Mouse (Mus musculus): ENCODE data around the gene Zfand6. TPM values are rescaled to one million over a fixed set of nuclear protein-coding genes. Genes with fewer than 3 reads are reported as not detected.
A peak's percentile ranks its signal among the peaks of the same experiment; 100 is the strongest.

The Zfand6 gene
- 100 to 1,000 TPM; 117 to 122 TPM for total RNA-seq (2021)
- long read RNA-seq, experiment 1, transcript Zfand6-208 (7 exons, 2,955 nt) = major isoform, 128 of 200 reads
- long read RNA-seq, experiment 1, transcript Zfand6-202 (7 exons, 1,538 nt) = minor isoform, 20 of 200 reads
- long read RNA-seq, experiment 1, partial matches to known transcripts = 10 of 200 reads
- long read RNA-seq, experiment 1, other reads (novel, unspliced or antisense) = 40 of 200 reads
- long read RNA-seq, experiment 2, transcript Zfand6-202 (7 exons, 1,538 nt) = minor isoform, 7 of 44 reads
- long read RNA-seq, experiment 2, transcript Zfand6-208 (7 exons, 2,955 nt) = major isoform, 26 of 44 reads
- long read RNA-seq, experiment 2, partial matches to known transcripts = 3 of 44 reads
- long read RNA-seq, experiment 2, other reads (novel, unspliced or antisense) = 7 of 44 reads

DNA sequence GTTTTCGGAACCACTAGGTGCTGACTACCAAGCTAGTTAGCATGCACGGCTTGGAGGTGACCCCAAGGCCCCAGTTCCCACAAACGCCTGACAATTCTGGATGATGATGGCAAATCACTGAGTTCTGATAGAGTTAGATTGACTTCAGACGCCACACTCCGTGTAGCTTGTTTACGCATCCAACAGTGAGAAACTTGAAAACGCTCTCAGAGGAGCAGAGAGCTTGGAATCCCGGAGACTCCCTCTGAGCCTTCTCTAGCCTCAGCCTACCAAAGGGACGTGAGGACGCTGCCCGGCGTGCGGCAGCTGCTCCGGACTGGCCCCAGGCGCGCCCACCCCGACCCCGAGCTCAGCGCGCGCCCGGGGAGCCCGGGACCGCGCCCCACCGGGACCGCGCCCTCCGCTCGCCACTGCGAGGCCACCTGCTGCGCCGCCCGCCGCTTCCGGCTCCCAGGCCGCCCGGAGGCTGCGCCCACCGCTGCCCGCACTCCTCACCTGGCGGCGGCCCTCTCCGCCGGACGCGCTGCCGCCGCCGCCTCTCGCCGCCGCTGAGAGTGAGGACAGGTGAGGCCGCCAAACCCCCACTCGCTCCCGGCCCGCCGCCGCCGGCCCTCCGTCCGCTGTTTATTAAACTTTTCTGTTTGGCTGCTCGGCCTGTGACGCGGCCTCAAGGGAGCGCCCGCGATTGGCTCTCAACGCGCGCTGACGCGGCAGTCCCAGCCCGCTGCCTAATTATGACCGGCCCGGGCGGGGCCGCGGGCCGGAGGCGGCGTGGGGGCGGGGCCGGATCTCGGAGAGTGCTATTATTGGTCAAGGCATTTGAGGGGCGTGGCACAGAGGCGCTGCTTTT lies at the start of gene Zfand6:
Gene Zfand6, minus strand, starts transcription at position 709 of the 850 bp plus-strand sequence.
- peak; percentile 99 to 100 for DNase-seq

DNA sequence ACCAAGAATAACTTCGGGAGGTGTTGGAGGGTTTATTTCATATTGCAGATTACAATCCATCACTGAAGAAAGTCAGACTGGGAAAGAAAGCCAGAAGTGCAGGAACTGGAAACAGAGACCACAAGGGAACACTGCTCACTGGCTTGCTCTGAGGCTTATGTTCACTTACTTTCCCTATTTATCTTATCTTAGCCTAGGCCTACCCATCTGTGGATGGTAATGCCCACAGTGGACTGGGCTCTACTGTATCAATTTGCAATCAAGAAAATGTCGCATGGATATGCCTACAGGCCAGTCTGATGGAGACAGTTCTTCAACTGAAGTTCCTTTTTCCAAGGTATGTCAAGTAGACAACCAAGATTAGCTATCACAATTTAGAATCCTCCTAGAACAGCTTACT lies 47.0 kb upstream of the Zfand6 start:
- DNase-seq = no peak

DNA sequence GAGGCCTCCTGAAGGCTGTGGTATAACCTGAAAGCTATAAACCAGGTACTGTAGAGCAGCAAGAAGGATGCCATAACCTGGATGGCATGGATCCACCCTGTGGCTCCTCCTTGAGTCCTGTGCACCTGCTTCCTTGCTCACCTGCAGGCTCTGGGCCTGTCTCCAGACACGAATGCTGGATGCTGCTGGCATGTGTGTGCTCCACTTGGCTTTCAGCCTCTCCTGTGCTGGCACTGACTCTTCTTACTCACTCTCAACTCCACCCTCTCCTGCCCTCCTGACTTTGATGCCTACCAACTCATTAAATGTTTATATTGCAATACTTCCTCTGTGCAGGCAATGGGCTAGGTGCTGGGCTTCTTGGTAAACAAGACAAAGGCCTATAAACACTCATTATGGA lies 43.3 kb upstream of the Zfand6 start:
- DNase-seq = no peak

DNA sequence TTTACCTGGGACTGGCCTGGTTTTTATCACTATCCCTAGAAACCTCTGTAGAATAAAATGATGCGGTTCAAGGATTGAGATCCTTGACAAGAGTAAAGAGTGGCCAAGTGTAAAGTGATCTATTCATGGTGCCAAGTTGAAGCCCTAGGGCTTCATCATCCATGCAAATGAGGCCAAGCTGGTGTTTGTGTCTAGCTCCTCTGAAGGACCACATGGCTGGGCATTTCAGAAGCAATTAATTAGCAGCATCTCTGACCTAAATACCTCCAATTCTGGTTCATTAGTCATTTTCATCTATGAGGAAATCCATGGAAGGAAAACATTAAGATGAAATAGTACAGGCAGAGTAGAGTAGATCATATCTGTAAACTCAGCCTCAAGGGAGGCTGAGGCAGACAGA lies 42.3 kb upstream of the Zfand6 start:
- DNase-seq = no peak

DNA sequence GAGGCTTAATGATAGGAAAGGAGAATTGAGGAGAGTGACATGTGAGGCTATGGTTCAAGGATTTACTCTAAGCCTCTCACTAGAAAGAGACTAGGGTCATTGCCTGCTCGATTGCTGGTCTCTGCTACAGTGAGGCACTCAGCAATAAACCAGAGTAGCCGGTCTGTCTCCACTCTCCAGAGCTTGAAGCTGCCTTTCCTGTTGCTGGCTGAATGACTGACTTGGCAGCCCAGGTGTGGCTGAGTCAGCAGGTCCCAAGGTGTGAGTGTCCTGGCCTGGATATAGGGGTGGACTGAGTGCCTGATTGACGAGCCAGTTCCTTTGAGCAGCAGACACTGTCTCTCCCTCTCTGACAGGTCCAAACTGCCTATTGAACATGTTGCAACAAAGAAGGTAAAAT lies 41.3 kb upstream of the Zfand6 start:
- no peak for DNase-seq

DNA sequence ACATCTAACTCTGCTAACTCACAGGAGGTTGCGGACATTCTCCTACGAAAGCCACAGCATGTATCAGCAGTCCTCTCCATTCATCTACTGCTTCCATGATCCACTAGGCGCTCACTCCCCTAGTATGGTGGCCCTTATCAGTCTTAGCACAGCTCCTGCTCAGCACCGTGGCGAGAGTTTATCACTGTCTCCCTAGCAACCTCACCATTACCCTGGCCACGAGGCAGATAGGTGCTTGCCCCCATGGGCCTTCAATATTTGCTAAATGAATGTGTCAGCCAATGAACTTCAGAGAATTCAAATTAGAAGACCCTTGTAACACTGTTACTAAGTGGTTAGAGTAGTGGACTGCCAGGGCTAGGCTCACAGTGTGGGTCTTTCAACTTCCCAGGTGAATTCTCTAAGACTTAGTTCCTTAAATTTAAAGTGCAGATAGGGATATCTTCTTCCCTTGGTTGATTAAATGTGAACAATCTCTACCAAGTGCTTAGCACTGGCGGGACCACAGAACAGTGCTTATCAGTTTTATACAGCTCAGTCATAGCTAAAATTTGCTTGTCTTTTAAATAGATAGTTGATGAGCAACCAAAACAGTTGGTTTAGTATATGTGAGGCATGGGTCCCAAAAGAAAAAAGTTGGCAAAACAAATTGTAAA lies 33.2 kb upstream of the Zfand6 start:
- no peak for DNase-seq

DNA sequence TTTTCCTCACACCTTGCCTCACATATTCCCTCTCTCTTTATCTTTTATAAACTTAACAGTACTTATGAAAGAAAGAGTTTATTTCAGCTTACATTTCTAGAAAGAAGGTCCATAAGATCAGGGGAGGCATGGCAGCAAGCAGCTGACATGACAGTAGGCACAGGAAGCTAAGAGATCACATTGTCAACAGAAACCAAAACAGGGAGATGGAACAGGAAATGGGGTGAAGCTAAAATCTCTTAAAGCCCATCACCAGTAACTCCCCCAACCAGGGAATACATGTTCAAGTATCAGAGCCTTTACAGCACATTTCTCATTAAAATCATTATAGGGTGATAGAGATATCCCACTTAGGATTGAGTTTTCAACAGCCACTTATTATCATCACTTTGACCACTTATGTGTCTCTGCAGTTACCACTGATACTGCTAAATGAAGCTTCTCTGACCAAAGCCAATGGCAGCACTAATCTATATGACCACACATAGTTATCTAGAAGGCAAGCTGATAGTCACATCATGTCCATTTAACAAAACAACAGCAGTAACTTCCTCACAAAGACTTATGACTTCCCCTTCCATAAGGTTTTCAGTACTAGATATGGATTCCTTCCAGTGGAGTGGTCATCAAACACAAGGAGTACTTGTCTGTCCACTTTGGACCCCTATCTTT lies 20.7 kb upstream of the Zfand6 start:
- DNase-seq = no peak

DNA sequence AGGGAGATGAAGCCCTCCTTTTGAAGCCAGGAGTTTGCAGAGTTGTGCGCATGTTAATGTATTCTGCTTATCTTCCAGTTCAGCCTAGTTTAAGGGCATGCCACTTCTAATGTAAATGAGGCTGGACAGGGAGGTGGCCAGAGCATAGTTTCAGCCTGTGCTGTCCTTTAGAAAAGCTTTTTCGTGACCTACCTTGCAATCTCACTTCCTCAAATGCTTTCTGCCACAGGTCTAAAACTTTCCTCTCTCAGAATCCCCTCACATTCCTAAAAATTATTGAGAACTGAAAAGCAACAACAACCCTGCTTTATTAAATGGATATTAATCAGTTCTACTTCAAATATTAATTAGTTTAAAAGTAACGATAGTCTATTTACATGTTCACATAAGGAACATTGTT lies 17.1 kb upstream of the Zfand6 start:
- no peak for DNase-seq

DNA sequence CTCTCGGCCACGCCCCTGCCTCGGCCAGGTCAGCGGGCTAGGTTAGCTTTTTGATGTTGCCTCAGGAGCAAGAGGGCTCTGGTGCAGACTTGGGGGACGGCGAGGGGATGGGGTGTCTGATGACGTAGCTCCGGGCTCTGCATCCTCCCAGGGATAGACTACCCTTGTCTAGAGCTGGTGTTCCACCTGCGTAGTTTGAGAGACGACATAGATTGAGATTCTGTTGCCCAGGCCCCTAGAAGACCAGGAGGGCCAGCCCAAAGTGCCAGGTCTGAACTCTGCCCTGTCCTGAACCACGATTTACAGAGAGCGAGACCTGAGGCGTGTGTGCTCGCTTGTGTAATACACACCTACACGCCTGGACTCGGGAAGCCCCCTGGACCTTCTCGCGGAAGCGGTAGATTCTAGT lies 346 bp upstream of the Zfand6 start:
- no peak for DNase-seq

DNA sequence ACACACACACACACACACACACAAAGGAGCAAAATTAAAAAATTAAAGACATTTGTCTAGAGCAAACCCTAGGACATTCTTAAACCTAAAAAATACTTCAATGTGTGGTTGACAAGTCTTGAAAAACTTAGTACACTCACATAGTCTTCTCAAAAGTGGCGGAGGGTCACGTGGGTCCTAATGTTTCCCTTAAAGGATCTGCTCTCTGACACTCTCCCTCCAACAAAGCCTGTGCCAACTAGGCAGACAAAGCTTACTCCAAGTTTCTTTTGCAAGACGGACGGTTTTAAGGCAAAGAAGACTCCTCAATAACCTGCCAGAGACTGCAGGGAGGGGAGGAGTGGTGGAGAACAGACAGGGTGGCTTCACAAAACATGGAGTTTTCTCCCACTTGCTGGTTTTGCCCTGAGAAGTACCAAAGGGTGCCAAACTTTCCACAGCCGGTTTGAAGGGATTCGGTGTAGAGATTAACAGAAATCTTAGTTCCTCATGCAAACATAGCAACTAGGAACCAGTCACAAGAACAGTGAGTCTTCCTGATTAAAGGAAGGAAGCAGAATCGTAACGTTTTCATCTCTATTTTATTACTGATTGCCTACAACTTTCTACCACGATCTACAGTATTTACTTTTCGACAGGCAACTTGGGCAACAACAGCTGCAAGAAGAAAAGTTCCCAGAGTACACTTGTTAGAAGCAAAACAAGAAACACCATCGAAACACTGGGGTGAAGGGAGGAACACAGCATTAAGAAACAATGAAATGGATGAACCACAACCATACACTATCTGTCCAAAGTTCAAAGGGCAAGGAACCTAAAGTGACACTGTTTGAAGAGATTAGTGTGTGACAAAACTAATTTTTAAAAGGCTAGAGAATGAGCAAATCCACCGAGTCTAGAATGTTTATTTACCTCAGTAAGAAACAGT lies 1.8 kb downstream of the Zfand6 start:
- peak in 1 of 2 experiments; percentile 21 for DNase-seq

DNA sequence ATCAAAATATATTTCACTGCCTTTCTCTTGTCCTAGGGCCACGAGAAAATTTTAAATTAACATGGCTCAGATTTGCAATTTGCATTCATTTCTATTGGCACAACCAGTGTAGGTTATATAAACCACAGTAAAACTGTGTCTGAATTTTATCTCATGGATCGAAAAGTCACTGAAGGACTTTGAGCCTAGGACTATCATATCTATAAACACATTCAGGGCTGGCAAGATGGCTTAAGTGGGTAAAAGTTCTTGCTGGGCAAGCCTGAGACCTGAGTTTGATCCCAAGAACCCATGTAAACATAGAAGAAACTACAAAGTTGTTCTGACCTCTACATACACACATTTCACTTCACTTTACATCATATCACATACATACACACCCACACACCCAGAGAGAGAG lies 3.4 kb downstream of the Zfand6 start:
- DNase-seq = no peak

DNA sequence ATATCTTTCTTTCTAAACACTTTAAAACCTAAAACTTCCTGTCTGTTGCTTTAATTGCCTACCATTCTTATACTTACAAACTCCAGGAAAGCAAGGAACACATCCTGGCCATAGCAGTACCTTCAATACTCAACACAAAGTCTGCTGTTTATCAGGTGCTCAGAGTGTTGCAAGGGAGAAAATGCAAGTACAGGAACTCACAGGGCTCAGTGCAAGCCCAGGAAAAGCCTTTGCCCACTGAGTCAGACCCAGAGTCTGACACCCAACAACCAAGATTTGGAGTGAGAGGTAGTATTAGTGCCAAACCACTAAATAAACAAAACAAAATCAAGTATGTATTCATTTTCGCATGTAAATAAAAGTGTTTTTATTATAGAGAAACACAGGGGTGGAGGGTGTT lies 5.1 kb downstream of the Zfand6 start:
- DNase-seq = no peak

DNA sequence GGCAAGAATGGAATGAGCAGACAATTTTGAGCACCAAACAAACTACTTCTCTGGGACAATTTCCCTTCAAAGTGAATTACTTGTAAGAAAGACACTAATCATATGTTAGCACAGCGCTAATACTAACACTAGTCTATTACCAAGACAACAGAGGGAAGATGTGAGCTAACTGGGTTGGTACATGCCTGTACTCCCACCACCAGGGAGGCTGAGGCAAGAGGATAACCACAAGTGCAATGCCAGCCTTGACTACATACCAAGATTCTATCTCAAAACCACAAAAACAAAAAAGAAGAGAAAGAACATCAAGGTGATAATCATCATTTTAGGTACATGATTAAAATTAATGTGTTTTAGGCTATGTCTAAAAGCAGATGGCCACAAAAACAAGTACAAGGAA lies 8.2 kb downstream of the Zfand6 start:
- DNase-seq = no peak

DNA sequence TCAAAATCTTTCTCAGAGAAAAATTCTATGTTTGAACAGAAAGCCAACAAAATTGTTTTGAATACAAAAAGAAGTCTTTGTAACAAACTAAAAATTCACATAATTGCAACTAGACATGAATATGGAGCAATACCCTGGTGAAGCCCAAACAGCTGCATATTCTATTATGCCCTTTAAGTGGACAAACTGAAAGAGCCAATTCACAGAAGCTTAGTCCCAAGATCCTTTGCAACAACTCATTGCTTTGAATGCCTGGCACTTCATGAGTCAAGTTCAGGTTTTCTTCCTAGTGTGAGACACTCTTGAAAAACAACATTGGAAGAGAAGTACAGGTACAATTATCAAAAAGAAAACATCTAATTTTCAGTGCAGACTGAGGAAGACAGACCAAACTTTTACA lies 8.8 kb downstream of the Zfand6 start:
- DNase-seq = no peak

DNA sequence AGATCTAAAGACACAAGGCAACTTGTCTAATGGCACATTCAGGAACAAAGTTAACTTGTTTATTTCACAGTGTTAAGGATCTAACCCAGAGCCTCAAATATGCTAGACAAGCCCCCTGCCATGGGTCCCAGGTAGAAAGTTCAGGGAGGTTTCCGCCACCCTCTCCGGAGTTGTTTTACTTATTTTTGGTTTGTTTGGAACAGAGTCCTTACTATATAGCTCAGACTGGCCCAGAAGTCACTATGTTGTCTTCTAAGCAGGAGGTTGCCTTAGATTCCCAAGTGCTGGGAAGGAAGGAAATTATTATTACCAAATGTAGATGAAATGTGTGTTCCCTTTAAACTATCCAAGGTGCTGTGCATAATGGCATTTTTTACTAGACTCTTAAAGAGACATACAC lies 9.7 kb downstream of the Zfand6 start:
- DNase-seq = no peak

DNA sequence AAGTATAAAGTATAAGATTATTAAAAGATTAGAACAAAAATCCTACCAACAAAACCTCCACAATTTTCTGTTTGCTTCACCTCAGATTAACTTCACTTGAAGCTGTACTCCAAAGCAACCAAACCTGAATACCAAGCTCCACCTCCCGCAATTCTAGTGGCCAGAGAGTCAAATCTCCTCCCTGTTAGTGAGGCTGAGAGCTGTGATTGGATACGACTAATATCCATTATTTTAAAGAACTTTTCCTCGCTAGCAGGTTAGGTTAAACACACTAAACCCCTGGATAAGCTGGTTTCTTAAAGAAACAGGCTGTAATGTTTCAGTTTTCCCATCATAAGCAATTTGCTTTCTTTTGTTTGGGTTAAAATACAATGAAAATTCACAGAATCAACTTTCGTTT lies 10.5 kb downstream of the Zfand6 start:
- peak; percentile 79 to 82 for DNase-seq

DNA sequence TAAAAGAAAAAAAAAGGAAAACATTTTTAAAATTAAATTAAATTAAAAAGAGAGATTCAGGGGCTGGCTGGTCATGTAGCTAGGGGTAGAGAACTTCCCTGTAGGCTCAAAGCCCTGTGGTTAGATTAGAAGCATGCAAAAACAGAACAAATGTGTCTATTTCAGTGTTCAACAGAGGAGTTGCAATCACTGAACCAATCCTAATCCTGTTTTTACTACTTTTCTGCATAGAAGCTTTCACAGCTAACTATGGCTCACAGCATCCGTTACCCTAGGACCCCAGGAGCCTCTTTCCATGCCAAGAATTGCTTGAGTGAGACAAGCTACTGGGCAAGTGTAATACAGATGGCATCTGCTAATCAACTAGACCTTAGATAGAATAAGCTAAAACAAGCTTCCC lies 16.7 kb downstream of the Zfand6 start:
- DNase-seq = no peak

DNA sequence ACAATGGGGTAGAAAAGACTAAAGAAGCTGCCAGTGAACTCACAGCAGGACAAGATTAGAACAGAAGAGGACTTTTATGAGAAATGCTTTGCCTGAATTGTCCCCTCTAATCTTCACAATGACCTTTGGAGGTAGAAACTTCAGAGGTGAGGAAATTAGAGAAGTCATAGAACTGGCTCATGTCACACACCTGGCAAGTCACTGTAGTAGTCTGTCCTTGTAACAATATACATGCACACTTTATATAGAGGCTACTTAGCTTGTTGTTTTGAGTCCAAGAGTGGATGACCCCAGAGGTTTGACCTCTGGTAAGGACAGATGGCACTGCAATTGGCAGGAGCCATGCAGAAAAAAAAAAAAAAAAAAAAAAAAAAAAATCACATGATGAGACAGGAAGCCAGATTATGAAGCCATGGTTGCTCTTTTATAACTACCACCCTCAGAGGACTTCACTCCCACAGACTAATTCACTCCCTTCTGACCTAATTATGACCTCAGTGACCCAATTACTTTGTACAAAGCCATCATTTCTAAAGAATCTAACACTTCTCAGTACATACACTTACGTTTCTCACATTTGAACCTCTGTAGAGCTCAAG lies 20.1 kb downstream of the Zfand6 start:
- DNase-seq = no peak

DNA sequence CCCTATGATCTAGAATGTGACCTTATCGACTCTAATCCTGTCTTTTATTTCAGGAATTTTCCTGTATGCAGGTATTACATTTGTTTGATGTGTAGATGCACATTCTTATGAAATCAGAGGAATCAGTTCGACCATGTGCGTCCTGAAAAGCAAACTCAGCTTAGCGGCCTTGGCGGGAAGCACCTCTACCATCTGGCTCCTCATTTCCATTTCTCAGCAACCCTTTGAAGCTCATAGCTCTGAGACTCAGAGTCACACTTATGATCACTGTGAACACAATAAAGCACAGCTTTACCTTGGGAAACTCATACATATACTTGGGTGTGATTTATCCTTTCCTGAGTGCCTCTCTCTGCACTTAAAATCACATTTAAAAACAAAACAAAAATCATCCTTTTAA lies 21.8 kb downstream of the Zfand6 start:
- no peak for DNase-seq

DNA sequence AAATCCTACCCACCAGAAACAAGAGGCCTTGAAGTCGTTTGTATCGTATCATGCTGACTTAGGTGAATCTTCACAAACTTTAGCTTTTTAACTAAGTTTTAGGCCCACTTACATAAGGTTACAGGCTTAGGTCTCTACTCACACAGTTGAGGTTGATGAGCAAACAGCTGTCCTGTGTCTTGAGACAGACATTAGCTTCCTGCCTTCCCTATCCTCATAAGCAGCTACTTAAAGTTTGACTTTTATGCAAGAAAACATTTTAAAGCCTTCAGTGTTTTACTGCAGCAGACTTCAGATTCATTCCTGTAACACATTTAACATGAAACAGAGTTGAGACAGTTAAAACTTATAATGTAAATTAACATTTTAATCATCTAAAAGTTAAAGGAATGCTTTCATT lies 37.0 kb downstream of the Zfand6 start:
- DNase-seq = no peak

DNA sequence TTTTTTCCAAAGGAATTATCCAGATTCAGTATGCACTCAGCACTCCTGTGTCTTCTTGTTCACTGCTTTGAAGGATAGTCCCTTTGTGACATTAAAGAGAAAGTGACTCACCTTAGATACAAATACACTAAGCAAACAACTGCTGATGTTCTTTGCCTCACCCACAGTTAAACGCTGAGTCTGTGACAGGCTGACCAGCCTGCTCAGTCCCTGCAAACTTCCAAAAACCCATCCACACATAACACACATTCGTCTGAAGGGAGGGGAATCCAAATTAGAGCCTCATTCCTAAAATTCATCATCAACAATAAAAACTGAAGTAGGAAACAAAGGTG lies 37.8 kb downstream of the Zfand6 start:
- no peak for DNase-seq
